Mouse (Mus musculus) megakaryocyte progenitor cell, adult 5-6 weeks (primary cell): ENCODE data around the gene Il19. TPM values are rescaled to one million over a fixed set of nuclear protein-coding genes. Genes with fewer than 3 reads are reported as not detected.
A peak's percentile ranks its signal among the peaks of the same experiment; 100 is the strongest.

ENCODE experiments used
- ATAC-seq: replicated peaks from 2 replicates; pipeline ENCODE4 v1.8.0; 2016; ENCODE audit warnings: mild to moderate bottlenecking, moderate TSS enrichment, inconsistent platforms; ENCODE audit not compliant: poor library complexity
- total RNA-seq, 2 experiments: library from RNA; stranded (forward) in 1 of 2; stranded (reverse) in 1 of 2; fragments of 157-497, 149-512 nt in 1 of 2; fragments of 200-1000 nt in 1 of 2; gene quantifications; 2 replicates each; pipeline versions ENCODE4 v1.2.3 to v1.2.4; 2015 to 2017

Gene Il19
- 0.61 TPM in 1 of 2 replicates, not detected in the other for total RNA-seq (2015)
- not detected in 2 replicates for total RNA-seq (2017)

GRCm38 (mm10) chr1:130940065-130940687 is at the start of gene Il19:
Il19 (minus strand) TSS chr1:130940115.
- no peak for ATAC-seq

- no peak for ATAC-seq
Observed at GRCm38 (mm10) chr1:130989331-130989730, 49.4 kb upstream of the Il19 start.

GRCm38 (mm10) chr1:130987418-130987817 is 47.5 kb upstream of the Il19 start:
- ATAC-seq: peak; percentile 87

GRCm38 (mm10) chr1:130987001-130987400 is 47.1 kb upstream of the Il19 start:
- ATAC-seq: 0 out of 2 replicates have a peak, but pooled peaks have one; percentile 0

- ATAC-seq: no peak
Observed at GRCm38 (mm10) chr1:130984441-130984840, 44.5 kb upstream of the Il19 start.

- peak; percentile 100 for ATAC-seq
Observed at GRCm38 (mm10) chr1:130979455-130979854, 39.5 kb upstream of the Il19 start.

GRCm38 (mm10) chr1:130963891-130964290 is 24.0 kb upstream of the Il19 start:
- ATAC-seq: no peak

- no peak for ATAC-seq
Observed at GRCm38 (mm10) chr1:130946920-130947319, 7.0 kb upstream of the Il19 start.

GRCm38 (mm10) chr1:130941801-130942200 is 1.9 kb upstream of the Il19 start:
- ATAC-seq: no peak

- ATAC-seq: no peak
Observed at GRCm38 (mm10) chr1:130938192-130938591, 1.7 kb downstream of the Il19 start.

- ATAC-seq: no peak
Observed at GRCm38 (mm10) chr1:130937170-130937569, 2.7 kb downstream of the Il19 start.

GRCm38 (mm10) chr1:130936351-130936750 is 3.6 kb downstream of the Il19 start:
- no peak for ATAC-seq

- ATAC-seq: peak; percentile 70
Observed at GRCm38 (mm10) chr1:130926484-130926883, 13.4 kb downstream of the Il19 start.

GRCm38 (mm10) chr1:130918323-130918980 is 21.5 kb downstream of the Il19 start:
- ATAC-seq: peak; percentile 73

GRCm38 (mm10) chr1:130911401-130912010 is 28.4 kb downstream of the Il19 start, which contains the start of gene Il20:
Il20 (minus strand) TSS chr1:130911451.
- no peak for ATAC-seq

GRCm38 (mm10) chr1:130902505-130902904 is 37.4 kb downstream of the Il19 start:
- no peak for ATAC-seq

- ATAC-seq: no peak
Observed at GRCm38 (mm10) chr1:130894468-130894867, 45.4 kb downstream of the Il19 start.

- no peak for ATAC-seq
Observed at GRCm38 (mm10) chr1:130893329-130894040, 46.4 kb downstream of the Il19 start.

GRCm38 (mm10) chr1:130892446-130892845 is 47.5 kb downstream of the Il19 start:
- ATAC-seq: no peak

- ATAC-seq: no peak
Observed at GRCm38 (mm10) chr1:130887354-130887753, 52.6 kb downstream of the Il19 start, which contains the start of gene Il24. Il24 (minus strand) TSS chr1:130887454.

GRCm38 (mm10) chr1:130883146-130883545 is 56.8 kb downstream of the Il19 start:
- no peak for ATAC-seq
